Mouse (Mus musculus): ENCODE data around the gene Pcna. TPM values are rescaled to one million over a fixed set of nuclear protein-coding genes. Genes with fewer than 3 reads are reported as not detected.

Gene Pcna
- total RNA-seq, 2 experiments from 2014 or later, result 44.5 to 49.6 TPM

- H3K4me3 ChIP-seq, result no peak overlapping the region
- no peak for TF ChIP-seq CTCF (IDR thresholded peaks at IDR 0.05)
- intact Hi-C loops (cut with DNase I), result no loop called here
- DNase-seq (ENCODE audit: extremely low spot score in 1 of 2, low spot score in 2 of 2), result no peak
- no peak overlapping the region for H3K27ac ChIP-seq
Observed at GRCm38 (mm10) chr2:132211995-132212656, 41.0 kb downstream of the Pcna start.

GRCm38 (mm10) chr2:132210806-132211312 lies 42.3 kb downstream of the Pcna start:
- no peak for DNase-seq (ENCODE audit: extremely low spot score in 1 of 2, low spot score in 2 of 2)
- intact Hi-C loops (cut with DNase I), result no loop called here
- no peak overlapping the region for H3K4me3 ChIP-seq
- no peak overlapping the region for H3K27ac ChIP-seq
- TF ChIP-seq CTCF (IDR thresholded peaks at IDR 0.05), result no peak

- TF ChIP-seq CTCF (IDR thresholded peaks at IDR 0.05), result no peak
- Histone ChIP-seq H3K4me3 (no peak overlapping the region), H3K27ac (no peak overlapping the region)
- intact Hi-C loops (cut with DNase I), result no loop called here
- no peak for DNase-seq (ENCODE audit: extremely low spot score in 1 of 2, low spot score in 2 of 2)
Observed at GRCm38 (mm10) chr2:132208246-132208881, 44.8 kb downstream of the Pcna start.

GRCm38 (mm10) chr2:132206316-132206881 lies 46.7 kb downstream of the Pcna start:
- Histone ChIP-seq H3K4me3 (no peak overlapping the region), H3K27ac (no peak overlapping the region)
- intact Hi-C loops (cut with DNase I), result no loop called here
- TF ChIP-seq CTCF (IDR thresholded peaks at IDR 0.05), result no peak
- DNase-seq (ENCODE audit: extremely low spot score in 1 of 2, low spot score in 2 of 2), result no peak

GRCm38 (mm10) chr2:132205549-132205948 lies 47.6 kb downstream of the Pcna start:
- Histone ChIP-seq H3K27ac (no peak overlapping the region), H3K4me3 (no peak overlapping the region)
- no peak for DNase-seq (ENCODE audit: extremely low spot score in 1 of 2, low spot score in 2 of 2)
- intact Hi-C loops (cut with DNase I), result no loop called here
- no peak for TF ChIP-seq CTCF (IDR thresholded peaks at IDR 0.05)

GRCm38 (mm10) chr2:132203773-132204172 lies 49.3 kb downstream of the Pcna start:
- H3K4me3 ChIP-seq, result no peak overlapping the region
- DNase-seq (ENCODE audit: extremely low spot score in 1 of 2, low spot score in 2 of 2), result no peak
- H3K27ac ChIP-seq, result no peak overlapping the region
- intact Hi-C loops (cut with DNase I), result no loop called here
- TF ChIP-seq CTCF (IDR thresholded peaks at IDR 0.05), result no peak

- intact Hi-C loops (cut with DNase I), result no loop called here
- Histone ChIP-seq H3K27ac (no peak overlapping the region), H3K4me3 (no peak overlapping the region)
- DNase-seq (ENCODE audit: extremely low spot score in 1 of 2, low spot score in 2 of 2), result no peak
- TF ChIP-seq CTCF (IDR thresholded peaks at IDR 0.05), result no peak
Observed at GRCm38 (mm10) chr2:132203186-132203585, 49.9 kb downstream of the Pcna start.

Other genes starting within 250 kb of the Pcna start
- gene Rassf2, start 223.1 kb downstream of the Pcna start, total RNA-seq (2021), result 10 to 100 TPM; 39.2 to 41.2 TPM
- gene Slc23a2, start 108.2 kb downstream of the Pcna start, total RNA-seq (2021), result 100 to 1,000 TPM; 142 to 162 TPM
- 10 to 100 TPM; 30.4 to 30.7 TPM for gene Tmem230, start 5.5 kb downstream of the Pcna start, total RNA-seq (2021)
- 100 to 1,000 TPM; 262 to 266 TPM for gene Cds2, start 9.8 kb upstream of the Pcna start, total RNA-seq (2021)
- gene Prokr2, start 132.1 kb upstream of the Pcna start, total RNA-seq (2021), result 1 to 10 TPM; 2.3 to 2.4 TPM

Measured in left cerebral cortex, adult 2 months (tissue).